Mouse (Mus musculus) cerebellum, adult 2 months (tissue): Measurements from ENCODE around the gene Pcgf1. TPM values are rescaled to one million over a fixed set of nuclear protein-coding genes. Genes with fewer than 3 reads are reported as not detected.

ENCODE experiments used
- DNase-seq, 2 experiments: peaks; one replicate each; pipeline ENCODE4 v3.0.0; 2021
- H3K27ac ChIP-seq: fragments of 200-500 bp; 2 replicates; pipeline ENCODE4 v1.5.1; 2012; ENCODE audit warnings: low read length, control low read depth, inconsistent platforms; ENCODE audit not compliant: insufficient read depth
- H3K27me3 ChIP-seq: fragments of 200-500 bp; 2 replicates; pipeline ENCODE4 v1.6.1; 2012; ENCODE audit warnings: inconsistent platforms, mild to moderate bottlenecking, low read length, moderate library complexity; ENCODE audit not compliant: control insufficient read depth, insufficient read depth
- H3K4me1 ChIP-seq: fragments of 200-500 bp; 2 replicates; pipeline ENCODE4 v1.6.1; 2011; ENCODE audit warnings: low read length; ENCODE audit not compliant: control insufficient read depth, insufficient read depth
- H3K4me3 ChIP-seq: fragments of 200-500 bp; replicated peaks from 2 replicates; pipeline ENCODE3; 2011; ENCODE audit warnings: mild to moderate bottlenecking, low read depth, low read length, control low read depth; ENCODE audit not compliant: insufficient read depth
- CTCF ChIP-seq: fragments of 200-500 bp; IDR thresholded peaks from 2 replicates; pipeline ENCODE4 v1.5.1; 2011; ENCODE audit warnings: low read depth, mild to moderate bottlenecking, control low read depth, low read length, moderate library complexity, borderline replicate concordance; ENCODE audit not compliant: insufficient read depth
- POLR2A ChIP-seq: fragments of 200-500 bp; IDR thresholded peaks from 2 replicates; pipeline ENCODE4 v1.6.1; 2011; ENCODE audit warnings: low read length, control low read depth, borderline replicate concordance; ENCODE audit not compliant: insufficient read depth
- WGBS: fragments of 180-500 bp; shearing (Covaris S2); methylation state at CpG from one replicate; pipeline ENCODE4 v1.1.7; 2018; 5-methylcytosine and 5-hydroxymethylcytosine counted together
- polyA plus RNA-seq: library from polyadenylated mRNA; depleted of rRNA; stranded (reverse); fragments of >200 nt; gene quantifications from 2 replicates; pipeline ENCODE4 v1.2.3, GENCODE M21; 2012

Pcgf1 gene
- polyA plus RNA-seq, 1 experiment: 57.5 TPM

DNA sequence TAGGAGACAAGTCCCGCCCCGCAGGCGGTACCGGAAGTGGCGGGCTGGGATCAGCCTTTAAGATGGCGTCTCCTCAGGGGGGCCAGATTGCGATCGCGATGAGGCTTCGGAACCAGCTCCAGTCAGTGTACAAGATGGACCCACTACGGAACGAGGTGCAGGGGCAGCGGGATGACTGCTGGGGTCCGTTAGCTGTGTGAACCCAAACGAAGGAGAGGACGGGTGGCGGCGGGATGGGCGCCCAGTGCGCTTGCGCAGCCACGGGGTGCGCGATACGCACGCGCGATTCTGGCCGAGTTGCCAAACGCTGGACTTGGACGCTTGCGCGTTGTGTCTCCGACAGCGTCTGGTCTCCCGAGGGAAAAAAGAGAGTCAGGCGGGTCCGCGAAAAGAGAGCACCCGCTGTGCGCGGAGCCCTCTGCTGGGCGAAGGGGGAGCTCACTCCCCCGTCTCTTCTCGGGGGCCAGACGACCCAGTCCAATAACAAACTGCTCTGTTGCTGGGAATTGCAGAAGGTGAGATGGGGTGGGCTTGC lies 722 bp downstream of the Pcgf1 start:
- Histone ChIP-seq H3K27ac (peak overlapping the region; percentile 83), H3K4me1 (peaks cover 7% of the 10 kb centered on the region; the same call in 1 of the 2 replicates), H3K4me3 (peak overlapping the region; percentile 85), H3K27me3 (no peaks in the 10 kb centered on the region; the same call in 1 of the 2 replicates)
- WGBS: under 1% methylated on average over 46 of the region's 46 CpGs
- TF ChIP-seq POLR2A: peak; percentile 64; the same call in 1 of the 2 replicates
- TF ChIP-seq CTCF: no peak
- peak; percentile 98 to 100 for DNase-seq

DNA sequence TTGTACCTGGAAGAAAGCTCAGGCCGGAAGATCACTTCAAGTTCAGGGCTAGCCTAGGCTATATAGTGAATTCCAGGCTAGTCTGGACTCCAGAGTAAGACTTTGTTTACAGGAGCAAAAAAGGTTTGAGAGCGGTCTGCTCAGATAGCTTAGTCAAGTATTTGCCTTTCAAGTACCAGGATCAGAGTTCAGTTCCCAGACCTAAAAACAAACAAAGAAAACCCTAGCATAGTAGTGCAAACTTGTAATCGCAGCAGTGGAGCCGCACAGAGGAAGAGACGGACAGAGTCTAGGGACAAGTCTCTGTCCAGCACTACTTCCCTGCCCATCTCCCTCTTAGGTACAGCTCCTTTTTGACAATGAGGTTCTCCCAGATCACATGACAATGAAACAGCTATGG lies 2.5 kb downstream of the Pcgf1 start:
- 92% methylated on average over 5 of the region's 5 CpGs for WGBS
- no peaks in the 10 kb centered on the region; the same call in 1 of the 2 replicates for H3K27me3 ChIP-seq

DNA sequence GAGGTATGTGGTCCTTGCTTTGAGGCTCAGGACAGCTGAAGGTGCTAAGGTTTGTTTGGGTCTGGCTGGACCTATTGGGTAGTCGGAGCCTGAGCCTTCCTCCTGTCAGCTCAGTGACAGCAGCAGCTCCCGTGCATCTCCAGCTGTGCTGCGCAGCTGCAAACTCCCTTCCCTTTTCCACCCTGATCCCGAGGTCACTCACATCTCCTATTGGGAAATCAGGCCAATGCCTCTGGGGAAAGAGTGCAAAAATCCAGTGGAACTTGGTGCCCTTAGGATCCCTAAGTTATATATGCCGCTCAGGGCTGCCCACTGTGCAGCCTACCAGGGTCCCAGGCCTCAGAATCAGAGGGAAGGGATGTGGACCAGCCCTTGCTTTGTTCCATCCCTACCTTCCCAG lies 5.8 kb downstream of the Pcgf1 start:
- WGBS: 11% methylated on average over 5 of the region's 5 CpGs
- TF ChIP-seq POLR2A: no peak
- no peak for TF ChIP-seq CTCF
- DNase-seq: no peak
- H3K4me1 ChIP-seq: peaks cover 7% of the 10 kb centered on the region; the same call in 1 of the 2 replicates
- no peaks in the 10 kb centered on the region; the same call in 1 of the 2 replicates for H3K27me3 ChIP-seq
- no peak overlapping the region for H3K4me3 ChIP-seq
- H3K27ac ChIP-seq: no peak overlapping the region

More for the DNA sequence above, 2.5 kb downstream of the Pcgf1 start:
- Histone ChIP-seq H3K4me1 (peaks cover 7% of the 10 kb centered on the region; the same call in 1 of the 2 replicates), H3K27ac (no peak overlapping the region), H3K4me3 (no peak overlapping the region)
- DNase-seq: no peak
- TF ChIP-seq POLR2A (no peak), CTCF (no peak)

DNA sequence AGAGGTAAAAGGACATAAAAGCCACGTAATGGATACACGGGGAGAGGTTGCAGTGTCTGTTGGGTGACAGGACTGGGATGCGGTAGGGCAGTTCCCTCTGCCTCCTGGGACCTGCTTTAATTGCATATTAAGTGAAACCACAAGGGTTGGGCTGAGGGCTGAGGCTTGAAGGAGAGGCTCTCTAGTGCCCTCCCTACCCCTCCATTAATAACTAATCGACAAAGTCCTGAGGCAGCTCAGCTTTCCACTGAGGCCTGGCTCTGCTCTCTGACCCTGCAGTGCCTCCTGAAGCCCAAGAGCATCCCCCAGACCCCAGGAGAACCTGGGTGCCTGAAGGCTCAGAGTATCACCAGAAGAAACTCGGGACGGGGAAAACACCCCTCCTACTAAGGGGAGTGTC lies 6.8 kb downstream of the Pcgf1 start:
- H3K4me1 ChIP-seq: peaks cover 7% of the 10 kb centered on the region; the same call in 1 of the 2 replicates
- DNase-seq: no peak
- TF ChIP-seq POLR2A: no peak
- no peak for TF ChIP-seq CTCF
- WGBS: 6% methylated on average over 6 of the region's 6 CpGs
- no peaks in the 10 kb centered on the region; the same call in 1 of the 2 replicates for H3K27me3 ChIP-seq
- H3K4me3 ChIP-seq: no peak overlapping the region
- H3K27ac ChIP-seq: no peak overlapping the region

DNA sequence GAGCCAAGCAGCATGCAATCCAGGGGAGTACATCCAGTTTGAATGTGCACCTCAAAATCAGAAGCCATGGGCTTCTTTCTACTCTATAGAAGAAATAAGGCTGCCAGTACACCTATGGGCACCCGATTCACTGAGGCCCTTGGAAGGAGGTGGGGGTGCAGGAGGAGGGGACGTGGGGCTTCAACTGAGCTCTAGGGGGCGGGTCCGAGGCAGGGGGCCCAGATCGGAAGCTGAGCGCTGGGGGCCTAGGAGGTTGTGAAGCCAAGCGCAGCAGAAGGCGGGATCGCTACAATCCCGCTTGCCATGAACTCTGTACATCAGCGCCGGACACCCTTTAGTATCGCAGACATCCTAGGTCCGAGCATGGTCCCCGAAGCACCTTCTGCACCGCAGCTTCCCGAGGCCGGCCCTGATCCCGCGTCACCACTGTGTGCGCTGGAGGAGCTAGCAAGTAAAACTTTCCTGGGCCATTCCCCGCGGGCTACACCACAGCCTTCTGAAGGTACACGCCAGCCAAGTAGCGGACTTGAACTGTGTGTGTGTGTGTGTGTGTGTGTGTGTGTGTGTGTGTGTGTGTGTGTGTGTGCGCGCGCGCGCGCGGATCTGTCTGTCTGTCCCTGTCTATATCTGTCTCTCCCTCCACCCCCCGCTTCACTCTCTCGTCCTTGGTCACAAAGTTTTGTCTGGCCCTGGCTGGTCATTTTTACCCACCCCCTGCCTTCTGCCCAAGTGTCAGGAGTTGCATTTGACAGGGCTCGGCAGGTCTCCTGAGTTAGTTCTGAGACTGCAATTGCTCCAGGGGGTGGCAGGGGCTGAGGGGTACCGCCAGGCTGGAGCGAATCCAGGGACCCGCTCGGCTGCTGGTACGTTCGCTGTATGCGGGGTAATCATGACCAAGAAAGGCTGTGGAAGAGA lies 8.7 kb downstream of the Pcgf1 start, which contains the start of gene Lbx2:
TSS of gene Lbx2 (plus strand) at position 247 of the 915 bp plus-strand sequence.
- Histone ChIP-seq H3K27me3 (no peaks in the 10 kb centered on the region; the same call in 1 of the 2 replicates), H3K4me1 (no peaks in the 10 kb centered on the region), H3K4me3 (no peak within 1 kb of the TSS), H3K27ac (no peak within 1 kb of the TSS)
- DNase-seq: no peak
- TF ChIP-seq POLR2A (no peak), CTCF (no peak)
- WGBS: 3% methylated on average over 42 of the region's 42 CpGs

DNA sequence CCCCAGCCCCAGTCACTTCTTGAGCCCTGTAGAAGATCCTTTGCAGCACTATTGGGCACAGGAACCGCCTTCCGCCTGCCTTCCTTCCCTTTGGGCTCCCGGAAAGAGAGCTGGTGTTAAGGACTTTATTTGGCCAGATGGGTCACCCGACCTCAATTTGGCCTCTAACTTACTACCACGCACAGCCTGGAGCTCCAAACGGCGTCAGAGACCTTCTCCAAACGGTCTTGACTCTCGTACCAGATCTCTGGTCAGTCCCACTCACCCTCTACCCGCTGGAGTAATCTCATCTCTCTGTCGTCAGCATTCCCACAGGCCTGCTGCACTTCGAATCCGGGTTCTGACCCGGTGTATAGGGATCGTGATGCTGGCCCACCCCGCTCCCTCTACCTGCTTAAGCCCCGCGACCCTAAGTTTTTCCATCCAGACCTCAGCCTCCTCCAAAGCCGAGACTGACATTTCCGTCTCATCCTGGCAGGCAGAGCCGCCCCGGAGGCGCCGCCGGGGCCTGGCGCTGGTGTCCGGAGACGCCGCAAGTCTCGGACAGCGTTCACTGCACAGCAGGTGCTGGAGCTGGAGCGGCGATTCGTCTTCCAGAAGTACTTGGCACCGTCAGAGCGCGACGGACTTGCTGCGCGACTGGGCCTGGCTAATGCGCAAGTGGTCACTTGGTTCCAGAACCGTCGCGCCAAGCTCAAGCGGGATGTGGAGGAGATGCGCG lies 9.7 kb downstream of the Pcgf1 start:
- H3K27ac ChIP-seq: no peak overlapping the region
- TF ChIP-seq POLR2A (no peak), CTCF (no peak)
- DNase-seq: no peak
- 2% methylated on average over 47 of the region's 47 CpGs for WGBS
- no peaks in the 10 kb centered on the region; the same call in 1 of the 2 replicates for H3K27me3 ChIP-seq
- no peaks in the 10 kb centered on the region for H3K4me1 ChIP-seq
- no peak overlapping the region for H3K4me3 ChIP-seq

DNA sequence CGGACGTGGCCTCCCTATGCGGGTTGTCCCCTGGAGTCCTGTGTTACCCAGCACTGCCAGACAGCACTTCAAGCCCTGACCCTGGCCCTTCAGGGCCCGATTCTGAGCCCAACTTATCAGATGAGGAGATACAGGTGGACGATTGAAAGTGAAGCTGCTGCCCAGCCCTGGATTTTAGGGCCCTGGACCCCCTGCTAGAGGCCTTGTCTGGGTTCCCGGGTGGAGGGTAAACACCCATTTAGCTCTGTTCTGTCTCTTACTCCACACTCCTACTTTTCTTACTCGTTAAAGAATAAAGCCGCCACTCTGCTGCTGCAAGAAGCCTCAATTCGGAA lies 10.2 kb downstream of the Pcgf1 start:
- Histone ChIP-seq H3K27me3 (no peaks in the 10 kb centered on the region; the same call in 1 of the 2 replicates), H3K27ac (no peak overlapping the region), H3K4me3 (no peak overlapping the region), H3K4me1 (no peaks in the 10 kb centered on the region)
- no peak for DNase-seq
- TF ChIP-seq CTCF (no peak), POLR2A (no peak)
- WGBS: 7% methylated on average over 9 of the region's 9 CpGs
